Mouse (Mus musculus): Measurements from ENCODE around the gene Bcl2l11.

- TF ChIP-seq MYOG (IDR thresholded peaks at IDR 0.05; ENCODE audit: control insufficient read depth, extremely low read depth, insufficient read length): no peak
- no peak for TF ChIP-seq CTCF (IDR thresholded peaks at IDR 0.05; ENCODE audit: control insufficient read depth, insufficient read depth, insufficient read length)
These were observed 2.7 kb downstream of the Bcl2l11 start for GRCm38 (mm10) chr2:128128532-128128931.
